Mouse (Mus musculus): Measurements from ENCODE around the gene Adal. TPM values are rescaled to one million over a fixed set of nuclear protein-coding genes. Genes with fewer than 3 reads are reported as not detected.

The Adal gene
- total and polyA plus RNA-seq, 3 experiments: 4.6 to 9.1 (median 8.6) TPM

DNA sequence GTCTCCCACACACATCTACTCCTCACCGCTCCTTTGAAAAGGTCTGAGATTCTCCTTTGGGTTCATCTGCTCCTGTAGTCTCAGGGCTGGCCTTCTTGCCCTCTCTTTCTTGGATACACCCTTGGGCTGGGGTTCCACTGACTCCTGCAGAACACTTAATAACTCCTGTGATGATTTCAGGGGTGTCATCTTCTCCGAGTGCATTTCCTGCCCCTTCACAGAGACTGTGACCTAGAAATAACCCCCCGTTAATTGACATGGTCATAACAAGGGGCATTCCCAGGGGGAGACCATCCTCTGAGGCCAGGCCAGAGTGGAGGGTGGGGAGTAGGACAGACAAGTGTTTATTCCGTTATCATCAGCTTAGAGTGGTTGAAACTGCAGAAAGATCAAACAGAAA is 28.9 kb downstream of the Adal start:
- H3K4me3 ChIP-seq: peak overlapping the region; percentile 80
- intact Hi-C loops (cut with DNase I): no loop called here
- no peak for DNase-seq
- H3K27me3 ChIP-seq (ENCODE audit: control insufficient read depth, insufficient read depth, low read length): no peaks in the 10 kb centered on the region
- 37% methylated on average over 4 of the region's 4 CpGs for WGBS
- peak overlapping the region; percentile 40; the same call in 1 of the 2 replicates for H3K9ac ChIP-seq (ENCODE audit: low read depth, low read length)
- peaks cover 8% of the 10 kb centered on the region for H3K4me1 ChIP-seq (ENCODE audit: control insufficient read depth, insufficient read depth, low read length)
- TF ChIP-seq EP300 (IDR thresholded peaks at IDR 0.05; ENCODE audit: insufficient read depth, low read depth, low read length): no peak
- no peak for TF ChIP-seq POLR2A (IDR thresholded peaks at IDR 0.05; ENCODE audit: insufficient read depth, low read depth, low read length)
- no peak for TF ChIP-seq CTCF (IDR thresholded peaks at IDR 0.05)
- H3K27ac ChIP-seq: no peak overlapping the region
- no peaks in the 10 kb centered on the region for H3K79me2 ChIP-seq (replicated peaks; ENCODE audit: control insufficient read depth, insufficient read depth, low read length)
- no peaks in the 10 kb centered on the region; the same call in 1 of the 2 replicates for H3K36me3 ChIP-seq (ENCODE audit: control insufficient read depth, insufficient read depth, low read length)

DNA sequence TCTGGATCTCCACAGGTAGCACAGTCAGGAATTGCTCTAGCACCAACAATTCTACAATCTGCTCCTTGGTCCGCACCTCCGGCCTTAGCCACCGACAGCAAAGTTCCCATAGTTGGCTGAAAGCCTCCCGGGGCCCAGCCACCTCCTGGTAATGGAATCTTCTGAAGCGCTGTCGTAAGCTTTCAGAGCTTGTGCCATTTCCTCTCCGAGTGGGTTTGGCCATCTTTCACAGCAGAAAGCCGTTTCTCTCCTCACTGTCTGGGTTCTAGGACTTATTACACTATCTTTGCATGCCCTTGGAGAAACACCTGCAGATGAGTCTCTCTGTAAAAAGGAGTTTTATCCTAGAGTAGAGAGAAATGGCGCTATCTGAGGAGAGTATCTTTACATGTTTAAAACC is 29.7 kb downstream of the Adal start:
- Histone ChIP-seq H3K79me2 (replicated peaks; ENCODE audit: control insufficient read depth, insufficient read depth, low read length) (no peaks in the 10 kb centered on the region), H3K4me1 (ENCODE audit: control insufficient read depth, insufficient read depth, low read length) (peaks cover 8% of the 10 kb centered on the region), H3K36me3 (ENCODE audit: control insufficient read depth, insufficient read depth, low read length) (no peaks in the 10 kb centered on the region; the same call in 1 of the 2 replicates), H3K9ac (ENCODE audit: low read depth, low read length) (peak overlapping the region; percentile 55), H3K4me3 (peak overlapping the region; percentile 80), H3K27ac (peak overlapping the region; percentile 92), H3K27me3 (ENCODE audit: control insufficient read depth, insufficient read depth, low read length) (no peaks in the 10 kb centered on the region)
- DNase-seq: peak; percentile 42 to 51
- intact Hi-C loops (cut with DNase I): loop anchor here (1.0 kb wide), 1 partner anchor 30 kb away; the partner anchor contains the start of genes Adal and Lcmt2
- 0% methylated on average over 9 of the region's 9 CpGs for WGBS
- TF ChIP-seq CTCF (IDR thresholded peaks at IDR 0.05) (no peak), EP300 (IDR thresholded peaks at IDR 0.05; ENCODE audit: insufficient read depth, low read depth, low read length) (no peak), POLR2A (IDR thresholded peaks at IDR 0.05; ENCODE audit: insufficient read depth, low read depth, low read length) (no peak)

DNA sequence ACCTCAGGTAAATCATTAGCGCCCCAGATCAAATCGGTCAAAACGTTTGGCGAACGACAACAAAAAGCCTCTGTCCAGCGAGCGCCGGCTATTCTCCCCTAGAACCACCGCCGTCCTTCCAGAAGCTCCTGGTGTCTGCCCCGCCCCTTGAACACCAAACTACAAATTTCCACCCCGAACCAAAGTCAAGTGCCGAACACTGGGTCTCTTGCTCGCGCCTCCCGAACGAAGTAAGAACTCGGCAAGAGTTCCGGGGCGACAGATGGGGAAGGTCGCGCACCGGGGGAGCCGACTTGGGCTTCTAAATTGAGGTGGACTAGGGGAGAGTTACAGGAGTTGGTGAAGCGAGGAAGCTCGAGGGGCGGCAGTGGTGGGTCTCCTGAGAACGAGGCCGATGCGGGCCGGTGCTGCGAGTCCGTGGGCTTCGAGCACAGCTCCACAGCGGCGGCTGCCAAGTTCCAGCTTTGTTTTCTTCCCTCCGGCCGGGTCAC is 30.3 kb downstream of the Adal start, which contains the start of gene Tubgcp4:
Gene Tubgcp4 (plus strand): TSS at position 174 of the 491 bp plus-strand sequence.
- TF ChIP-seq EP300 (IDR thresholded peaks at IDR 0.05; ENCODE audit: insufficient read depth, low read depth, low read length): no peak
- no peak for TF ChIP-seq POLR2A (IDR thresholded peaks at IDR 0.05; ENCODE audit: insufficient read depth, low read depth, low read length)
- TF ChIP-seq CTCF (IDR thresholded peaks at IDR 0.05): no peak
- intact Hi-C loops (cut with DNase I): loop anchor here (1.0 kb wide), 1 partner anchor 30 kb away; the partner anchor contains the start of genes Adal and Lcmt2
- Histone ChIP-seq H3K4me1 (ENCODE audit: control insufficient read depth, insufficient read depth, low read length) (peaks cover 8% of the 10 kb centered on the region), H3K9ac (ENCODE audit: low read depth, low read length) (peak within 1 kb of the TSS; percentile 82), H3K27ac (peak within 1 kb of the TSS; percentile 92), H3K4me3 (peak within 1 kb of the TSS; percentile 80), H3K36me3 (ENCODE audit: control insufficient read depth, insufficient read depth, low read length) (no peaks in the 10 kb centered on the region; the same call in 1 of the 2 replicates), H3K79me2 (replicated peaks; ENCODE audit: control insufficient read depth, insufficient read depth, low read length) (no peaks in the 10 kb centered on the region), H3K27me3 (ENCODE audit: control insufficient read depth, insufficient read depth, low read length) (no peaks in the 10 kb centered on the region)
- no peak for DNase-seq
- whole genome bisulfite sequencing: under 1% methylated on average over 38 of the region's 38 CpGs

- Histone ChIP-seq H3K4me1 (ENCODE audit: control insufficient read depth, insufficient read depth, low read length) (peaks cover 8% of the 10 kb centered on the region), H3K27me3 (ENCODE audit: control insufficient read depth, insufficient read depth, low read length) (no peaks in the 10 kb centered on the region), H3K9ac (ENCODE audit: low read depth, low read length) (peak within 1 kb of the TSS; percentile 82), H3K79me2 (replicated peaks; ENCODE audit: control insufficient read depth, insufficient read depth, low read length) (no peaks in the 10 kb centered on the region), H3K27ac (peak within 1 kb of the TSS; percentile 92), H3K4me3 (peak within 1 kb of the TSS; percentile 80), H3K36me3 (ENCODE audit: control insufficient read depth, insufficient read depth, low read length) (no peaks in the 10 kb centered on the region; the same call in 1 of the 2 replicates)
- peak; percentile 93 to 94 for DNase-seq
- TF ChIP-seq POLR2A (IDR thresholded peaks at IDR 0.05; ENCODE audit: insufficient read depth, low read depth, low read length): peak; percentile 82
- 0 out of 2 replicates have a peak, but pooled peaks have one; percentile 24 for TF ChIP-seq EP300 (IDR thresholded peaks at IDR 0.05; ENCODE audit: insufficient read depth, low read depth, low read length)
- peak; percentile 44 for TF ChIP-seq CTCF (IDR thresholded peaks at IDR 0.05)
- WGBS: under 1% methylated on average over 66 of the region's 66 CpGs
- intact Hi-C loops (cut with DNase I): loop anchor here (1.0 kb wide), 1 partner anchor 31 kb away; the partner anchor contains the start of genes Adal and Lcmt2
Measured at GRCm38 (mm10) chr2:121170980-121171742, 30.9 kb downstream of the Adal start, which contains the start of gene Zscan29. Gene Zscan29, minus strand, starts transcription at chr2:121171125.

GRCm38 (mm10) chr2:121178828-121179479 is 38.7 kb downstream of the Adal start:
- intact Hi-C loops (cut with DNase I): no loop called here
- no peak overlapping the region for H3K9ac ChIP-seq (ENCODE audit: low read depth, low read length)
- H3K4me3 ChIP-seq: no peak overlapping the region
- H3K27ac ChIP-seq: no peak overlapping the region
- H3K79me2 ChIP-seq (replicated peaks; ENCODE audit: control insufficient read depth, insufficient read depth, low read length): no peaks in the 10 kb centered on the region
- peaks cover 5% of the 10 kb centered on the region; the same call in 1 of the 2 replicates for H3K36me3 ChIP-seq (ENCODE audit: control insufficient read depth, insufficient read depth, low read length)
- H3K4me1 ChIP-seq (ENCODE audit: control insufficient read depth, insufficient read depth, low read length): no peaks in the 10 kb centered on the region; the same call in 1 of the 2 replicates
- 90% methylated on average over 3 of the region's 3 CpGs for WGBS
- DNase-seq: no peak
- TF ChIP-seq EP300 (IDR thresholded peaks at IDR 0.05; ENCODE audit: insufficient read depth, low read depth, low read length) (no peak), CTCF (IDR thresholded peaks at IDR 0.05) (peak; percentile 50)
- H3K27me3 ChIP-seq (ENCODE audit: control insufficient read depth, insufficient read depth, low read length): no peaks in the 10 kb centered on the region

Measured in heart, adult 2 months (tissue).